Mouse (Mus musculus) hindbrain, embryonic 14.5 days (tissue): Measurements from ENCODE around the gene Klhl6. TPM values are rescaled to one million over a fixed set of nuclear protein-coding genes. Genes with fewer than 3 reads are reported as not detected.

Experiments used
- ATAC-seq: fragments of 200-750 bp; cut with Nextera tagmentation; 2 replicates; pipeline ENCODE4 v1.8.0; 2017; ENCODE audit warnings: moderate number of reproducible peaks, mild to moderate bottlenecking, moderate TSS enrichment, moderate library complexity; ENCODE audit not compliant: low FRiP score
- DNase-seq: peaks from one replicate; pipeline ENCODE4 v3.0.0-alpha.2; 2015; ENCODE audit warnings: low spot score
- H3K27ac ChIP-seq: fragments of 300-500 bp; sonication (generic); 2 replicates; pipeline ENCODE4 v1.5.1; 2014; ENCODE audit warnings: mild to moderate bottlenecking, moderate library complexity
- H3K27me3 ChIP-seq: fragments of 300-500 bp; sonication (generic); 2 replicates; pipeline ENCODE4 v1.6.1; 2014; ENCODE audit warnings: mild to moderate bottlenecking, low read length, mixed read lengths; ENCODE audit not compliant: control insufficient read depth, insufficient read depth
- H3K36me3 ChIP-seq: fragments of 300-500 bp; sonication (generic); replicated peaks from 2 replicates; pipeline ENCODE4 v1.6.1; 2014; ENCODE audit not compliant: control insufficient read depth, insufficient read depth
- H3K4me1 ChIP-seq: fragments of 300-500 bp; sonication (generic); replicated peaks from 2 replicates; pipeline ENCODE4 v1.6.1; 2014; ENCODE audit warnings: antibody characterized with exemption, low read length, mixed read lengths; ENCODE audit not compliant: control insufficient read depth, insufficient read depth
- H3K4me2 ChIP-seq: fragments of 300-500 bp; sonication (generic); replicated peaks from 2 replicates; pipeline ENCODE4 v1.6.1; 2014; ENCODE audit warnings: mild to moderate bottlenecking, moderate library complexity
- H3K4me3 ChIP-seq: fragments of 300-500 bp; sonication (generic); replicated peaks from 2 replicates; pipeline ENCODE4 v1.5.1; 2014; ENCODE audit warnings: mild to moderate bottlenecking, low read length
- H3K9ac ChIP-seq: fragments of 300-500 bp; sonication (generic); 2 replicates; pipeline ENCODE4 v1.6.1; 2014
- H3K9me3 ChIP-seq: fragments of 300-500 bp; sonication (generic); 2 replicates; pipeline ENCODE4 v1.6.1; 2016; ENCODE audit warnings: low read length; ENCODE audit not compliant: control insufficient read depth
- WGBS: fragments of 180-500 bp; shearing (Covaris S2); extraction: QIAGEN DNeasy Blood & Tissue Kit; methylation state at CpG from one replicate; pipeline ENCODE4 v1.1.7; 2014; 5-methylcytosine and 5-hydroxymethylcytosine counted together
- polyA plus RNA-seq: library from polyadenylated mRNA; unstranded; fragments of >200 nt; fragmentation: Nextera tagmentation; extraction: Ambion mirVana; gene quantifications from 2 replicates; pipeline ENCODE4 v1.2.1, GENCODE M21; 2014

The Klhl6 gene
- polyA plus RNA-seq, 1 experiment from 2014 or later: 3.7 TPM

- Histone ChIP-seq H3K36me3 (no peaks in the 10 kb centered on the region), H3K27me3 (no peaks in the 10 kb centered on the region), H3K27ac (no peak overlapping the region), H3K9me3 (no peaks in the 10 kb centered on the region), H3K4me3 (no peak overlapping the region), H3K4me2 (no peak overlapping the region), H3K9ac (no peak overlapping the region), H3K4me1 (no peaks in the 10 kb centered on the region)
- DNase-seq (no peak), ATAC-seq (no peak)
- 42% methylated on average over 2 of the region's 2 CpGs for WGBS
Observed at GRCm38 (mm10) chr16:19904734-19905479, 77.9 kb downstream of the Klhl6 start.

- no peaks in the 10 kb centered on the region for H3K4me1 ChIP-seq
- no peak overlapping the region for H3K4me2 ChIP-seq
- 93% methylated on average over 1 of the region's 1 CpGs for WGBS
- no peaks in the 10 kb centered on the region for H3K9me3 ChIP-seq
- no peak overlapping the region for H3K9ac ChIP-seq
- no peaks in the 10 kb centered on the region for H3K36me3 ChIP-seq
- no peak for DNase-seq
- no peak overlapping the region for H3K27ac ChIP-seq
- H3K4me3 ChIP-seq: no peak overlapping the region
- no peaks in the 10 kb centered on the region for H3K27me3 ChIP-seq
- no peak for ATAC-seq
Observed at GRCm38 (mm10) chr16:19903792-19904191, 79.0 kb downstream of the Klhl6 start.

Other genes with a start within 250 kb of the Klhl6 start
- 47.4 and 51.3 TPM in 2 replicates for gene B3gnt5, start 222.8 kb downstream of the Klhl6 start, polyA plus RNA-seq
- gene Klhl24, start 114.5 kb upstream of the Klhl6 start, polyA plus RNA-seq: 48.0 and 52.3 TPM in 2 replicates
- 21.7 and 24.7 TPM in 2 replicates for gene Yeats2, start 158.0 kb upstream of the Klhl6 start, polyA plus RNA-seq